Mouse (Mus musculus): ENCODE results near the gene Tas2r143.

GRCm38 (mm10) chr6:42398998-42399397 is 1.0 kb upstream of the Tas2r143 start:
- TF ChIP-seq CTCF (IDR thresholded peaks at IDR 0.05; ENCODE audit: low read depth) (no peak), EP300 (IDR thresholded peaks at IDR 0.05; ENCODE audit: low read depth) (no peak)

Measured in heart, postnatal 0 days (tissue).